Mouse (Mus musculus) cerebellum, adult 18-20 months (tissue): ENCODE measurements around the gene Pygo2.

Experiments used
- DNase-seq, 2 experiments: peaks; one replicate each; pipeline ENCODE4 v3.0.0; 2021

The Pygo2 gene

DNA sequence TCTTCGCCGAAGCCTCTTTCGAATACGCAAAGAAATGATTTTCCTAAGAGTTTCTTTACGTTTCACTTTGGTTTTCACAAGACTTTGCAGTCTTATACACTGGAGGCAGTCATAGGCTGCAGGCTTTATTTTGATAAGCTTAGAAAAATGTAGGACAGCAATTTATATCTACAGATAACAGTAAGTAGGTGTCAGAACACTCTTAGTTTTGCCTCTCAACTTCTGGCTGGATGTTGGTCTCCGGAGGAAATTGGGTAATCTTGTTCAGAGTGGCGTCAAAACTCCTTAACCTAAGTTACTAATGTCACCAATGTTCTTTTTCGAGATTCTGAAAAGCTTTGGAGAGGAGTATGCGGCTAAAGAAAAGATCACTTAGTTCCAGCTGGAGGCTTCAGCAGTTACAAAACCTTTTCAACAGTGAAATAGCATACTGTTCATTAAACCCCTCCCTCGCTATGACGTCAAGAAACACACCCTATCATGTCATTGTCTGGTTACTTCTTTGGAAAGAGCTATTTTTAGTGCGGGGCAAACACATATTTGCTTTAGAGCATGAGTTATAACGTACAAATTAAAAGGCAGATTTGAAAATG lies 28.5 kb downstream of the Pygo2 start:
- no peak for DNase-seq

DNA sequence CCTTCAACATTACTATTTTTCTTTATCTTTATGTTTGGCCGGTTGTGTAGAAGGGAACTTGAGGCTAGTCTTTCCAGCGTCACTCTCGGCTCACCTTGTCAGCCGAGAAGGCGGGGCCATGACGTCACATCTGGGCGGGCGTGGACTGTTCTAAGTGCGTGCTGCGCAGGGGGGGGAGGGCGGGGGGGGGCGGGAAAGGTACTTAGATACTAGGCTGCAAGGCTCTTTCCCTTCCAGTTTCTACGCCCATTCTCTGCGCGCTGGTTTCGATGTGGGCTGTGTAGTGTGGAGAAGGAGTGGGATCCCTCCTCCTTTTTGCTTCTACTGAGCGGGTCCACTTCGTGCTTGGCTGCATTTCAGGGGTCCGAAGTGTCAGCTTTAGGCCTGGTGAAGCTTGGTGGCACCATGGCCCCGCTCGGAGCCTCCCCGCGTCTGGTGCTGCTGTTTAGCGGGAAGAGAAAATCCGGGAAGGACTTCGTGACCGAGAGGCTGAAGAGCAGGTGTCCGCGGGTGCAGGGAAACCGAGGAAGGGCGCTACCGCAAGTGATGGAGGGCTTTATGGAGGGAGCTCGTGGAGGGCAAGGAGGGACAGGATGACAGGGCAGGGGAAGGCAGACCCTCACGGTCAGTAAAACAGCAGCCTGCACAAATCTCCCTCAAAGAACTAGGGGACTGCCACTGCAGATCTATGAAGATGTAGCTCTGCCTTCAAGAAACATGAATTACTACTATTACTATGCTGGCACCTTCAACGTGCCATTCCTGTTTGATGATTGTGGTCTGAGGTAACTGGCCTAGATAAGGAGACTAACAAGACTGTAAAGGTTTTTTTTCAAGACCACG lies 29.2 kb downstream of the Pygo2 start:
- peak; percentile 92 for DNase-seq

DNA sequence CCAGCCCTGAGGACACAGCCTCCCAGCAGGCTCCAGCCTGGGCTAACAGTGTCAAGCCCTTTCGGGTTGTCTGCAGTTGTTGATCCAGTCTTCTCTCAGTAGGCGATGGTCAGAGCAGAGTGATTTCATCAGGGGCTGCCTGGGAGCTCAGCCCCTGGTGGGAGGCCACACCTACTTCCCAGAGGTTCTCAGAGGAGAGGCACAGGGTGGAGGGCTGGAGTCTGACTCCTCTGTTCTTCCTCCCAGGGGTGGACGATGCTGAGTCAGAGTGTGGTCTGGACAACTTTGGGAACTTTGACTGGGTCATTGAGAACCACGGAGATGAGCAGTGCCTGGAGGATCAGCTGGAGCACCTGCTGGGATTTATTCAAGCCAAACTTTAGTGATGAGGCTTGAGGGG lies 38.3 kb downstream of the Pygo2 start:
- DNase-seq = no peak

DNA sequence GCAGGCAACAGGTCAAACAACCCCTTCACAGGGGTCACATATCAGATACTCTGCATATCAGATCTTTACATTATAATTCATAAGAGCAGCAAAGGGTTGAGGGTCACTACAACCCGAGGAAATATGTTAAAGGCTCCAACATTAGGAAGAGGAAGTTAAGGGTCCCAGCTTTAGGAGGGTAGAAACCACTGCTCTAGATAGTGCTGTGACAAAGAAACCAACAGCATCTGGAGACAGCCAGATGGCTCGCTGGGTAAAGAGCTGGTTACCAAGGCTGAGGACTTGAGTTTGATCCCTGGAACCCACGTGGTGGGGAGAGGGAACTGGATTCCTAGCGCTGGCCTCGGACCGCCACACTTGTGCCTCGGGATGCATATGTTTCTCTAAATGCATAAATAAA lies 42.3 kb downstream of the Pygo2 start:
- no peak for DNase-seq

DNA sequence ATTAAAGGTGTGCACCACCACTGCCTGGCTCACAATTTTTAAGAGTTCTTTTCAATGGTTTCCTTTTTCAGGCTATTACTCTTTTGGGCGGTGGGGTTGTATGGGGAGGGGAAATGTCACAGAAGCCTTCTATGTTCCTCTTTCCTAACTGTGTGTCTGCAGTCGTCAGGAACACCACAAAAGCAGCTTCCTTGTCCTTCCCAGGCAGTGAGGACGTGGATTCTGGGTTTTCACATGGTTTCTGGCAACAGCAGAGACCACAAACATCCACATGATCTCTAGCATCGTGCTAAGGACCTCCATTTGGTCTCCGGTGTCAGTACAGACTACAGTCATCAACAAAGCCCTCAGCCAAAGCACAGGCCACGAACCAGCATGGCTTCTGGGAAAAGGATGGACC lies 43.8 kb downstream of the Pygo2 start:
- DNase-seq = no peak

DNA sequence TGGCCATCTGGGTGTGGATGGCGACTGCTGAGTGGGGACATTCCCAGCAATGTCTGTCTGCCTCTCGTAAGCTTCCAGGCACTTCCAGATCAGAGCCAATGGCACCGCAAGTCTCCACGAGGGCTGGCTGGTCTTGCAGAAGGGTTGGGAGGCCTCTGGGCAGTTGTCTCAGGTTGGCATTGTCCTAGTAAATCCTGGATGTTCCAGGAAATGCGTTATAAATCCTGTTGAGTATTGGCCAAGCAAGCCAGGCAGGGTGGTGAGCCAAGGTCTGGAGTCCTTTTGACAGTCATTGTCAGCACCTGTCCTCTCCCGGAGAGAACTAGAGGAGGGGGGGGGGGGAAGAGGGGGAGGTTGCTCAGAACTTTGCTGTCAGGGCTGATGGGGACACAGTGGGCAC lies 49.0 kb downstream of the Pygo2 start:
- DNase-seq = no peak

DNA sequence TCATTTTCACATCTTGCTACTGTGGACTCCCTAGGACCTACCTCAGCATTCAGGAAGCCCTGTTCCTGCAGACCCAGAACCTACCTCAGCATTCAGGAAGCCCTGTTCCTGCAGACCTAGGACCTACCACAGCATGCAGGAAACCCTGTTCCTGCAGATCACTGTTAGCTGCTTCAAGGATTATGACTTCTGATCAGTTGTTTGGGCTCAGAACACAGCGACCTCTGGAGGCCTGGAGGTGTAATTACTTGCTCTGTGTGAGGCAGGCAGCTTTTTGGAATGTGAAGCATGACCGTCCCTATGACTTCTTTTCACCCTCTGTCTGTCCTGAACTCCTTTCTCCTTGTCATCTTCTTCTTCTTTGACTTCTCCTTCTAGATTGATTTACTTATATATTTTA lies 51.5 kb downstream of the Pygo2 start:
- no peak for DNase-seq

DNA sequence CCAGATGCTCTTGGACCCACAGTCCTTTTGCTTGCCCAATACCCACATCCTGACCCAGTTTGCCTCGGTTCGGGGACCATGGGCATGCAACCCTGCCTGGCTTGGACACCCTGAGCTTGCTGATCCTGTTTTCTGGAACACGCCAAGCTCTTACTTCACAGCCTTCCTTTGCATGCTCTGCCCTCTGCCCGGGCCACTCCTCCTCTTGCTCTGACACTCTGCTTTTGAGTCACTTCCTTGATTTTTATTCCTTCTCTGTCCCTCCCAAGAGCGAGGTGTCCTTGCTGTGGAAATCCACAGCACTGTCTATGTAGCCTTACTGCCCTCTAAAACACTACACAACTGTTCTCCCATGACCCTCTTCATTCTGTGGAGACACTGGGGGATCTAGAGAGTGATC lies 52.2 kb downstream of the Pygo2 start:
- DNase-seq = no peak
